Mouse (Mus musculus): ENCODE results near the gene Arl8a.

DNA sequence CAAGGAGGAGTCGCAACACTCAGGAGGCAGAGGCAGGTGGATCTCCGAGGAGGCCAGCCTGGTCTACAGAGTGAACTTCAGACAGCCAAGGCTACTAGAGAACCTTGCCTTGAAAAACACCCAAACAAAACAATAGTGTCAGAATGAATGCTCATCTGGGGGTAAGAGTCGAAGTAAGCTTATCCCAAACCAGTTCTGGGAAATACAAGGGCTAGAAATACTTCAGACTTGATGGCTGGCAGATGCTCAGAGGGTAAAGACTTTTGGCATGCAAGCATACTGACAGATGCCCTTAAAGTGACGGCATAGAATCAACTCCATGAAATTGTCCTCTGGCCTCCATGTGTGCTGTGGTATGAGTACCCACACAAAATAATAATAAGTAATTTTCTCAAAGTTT is 42.6 kb downstream of the Arl8a start:
- TF ChIP-seq CTCF (IDR thresholded peaks at IDR 0.05; ENCODE audit: low read depth, low read length): no peak
- no peak for TF ChIP-seq POLR2A (IDR thresholded peaks at IDR 0.05; ENCODE audit: extremely low read depth, insufficient read depth, low read length)
